Mouse (Mus musculus) myocyte (in vitro differentiated cells): ENCODE data around the gene Gsk3b.

Experiments used
- CEBPB ChIP-seq: IDR thresholded peaks from 2 replicates; pipeline ENCODE4 v1.6.1; 2011; ENCODE audit warnings: mild to moderate bottlenecking, moderate library complexity; ENCODE audit not compliant: poor library complexity, insufficient read depth, severe bottlenecking
- E2F4 ChIP-seq: IDR thresholded peaks from one replicate; pipeline ENCODE4 v1.6.1; 2011; ENCODE audit warnings: mild to moderate bottlenecking, control low read depth, moderate library complexity; ENCODE audit not compliant: insufficient read depth
- MAX ChIP-seq: IDR thresholded peaks from one replicate; pipeline ENCODE4 v1.6.1; 2011; ENCODE audit warnings: low read depth, mild to moderate bottlenecking, control low read depth
- MYOD1 ChIP-seq, 3 experiments: IDR thresholded peaks; one replicate each; pipeline ENCODE4 v1.6.1; 2011; ENCODE audit warnings: control low read depth in 2 of 3, low read depth in 2 of 3, mild to moderate bottlenecking in 2 of 3, moderate library complexity in 1 of 3; ENCODE audit not compliant: insufficient read length in 2 of 3, control insufficient read depth in 1 of 3
- MYOG ChIP-seq, 3 experiments: IDR thresholded peaks; one replicate each; pipeline ENCODE4 v1.6.1; 2011; ENCODE audit warnings: control low read depth in 2 of 3, low read depth in 2 of 3, mild to moderate bottlenecking in 2 of 3; ENCODE audit not compliant: insufficient read length in 2 of 3, control insufficient read depth in 1 of 3, insufficient read depth in 1 of 3
- POLR2A ChIP-seq: IDR thresholded peaks from one replicate; pipeline ENCODE4 v1.6.1; 2011; ENCODE audit warnings: low read depth, mild to moderate bottlenecking, control low read depth, moderate library complexity; ENCODE audit not compliant: insufficient read length
- POLR2AphosphoS2 ChIP-seq: IDR thresholded peaks from one replicate; pipeline ENCODE4 v1.6.1; 2011; ENCODE audit warnings: low read depth, control low read depth; ENCODE audit not compliant: insufficient read length
- REST ChIP-seq: IDR thresholded peaks from one replicate; pipeline ENCODE4 v1.6.1; 2011; ENCODE audit warnings: mild to moderate bottlenecking, control low read depth, moderate library complexity; ENCODE audit not compliant: insufficient read depth, insufficient read length
- SRF ChIP-seq: IDR thresholded peaks from one replicate; pipeline ENCODE4 v1.6.1; 2011; ENCODE audit warnings: low read depth; ENCODE audit not compliant: control insufficient read depth, insufficient read length
- TCF12 ChIP-seq: IDR thresholded peaks from one replicate; pipeline ENCODE4 v1.6.1; 2011; ENCODE audit warnings: mild to moderate bottlenecking, control low read depth; ENCODE audit not compliant: poor library complexity, insufficient read depth, severe bottlenecking
- TCF3 ChIP-seq: IDR thresholded peaks from one replicate; pipeline ENCODE4 v1.6.1; 2011; ENCODE audit warnings: low read depth, control low read depth; ENCODE audit not compliant: insufficient read length
- USF1 ChIP-seq: IDR thresholded peaks from one replicate; pipeline ENCODE4 v1.6.1; 2011; ENCODE audit warnings: low read depth, mild to moderate bottlenecking, control low read depth, moderate library complexity

DNA sequence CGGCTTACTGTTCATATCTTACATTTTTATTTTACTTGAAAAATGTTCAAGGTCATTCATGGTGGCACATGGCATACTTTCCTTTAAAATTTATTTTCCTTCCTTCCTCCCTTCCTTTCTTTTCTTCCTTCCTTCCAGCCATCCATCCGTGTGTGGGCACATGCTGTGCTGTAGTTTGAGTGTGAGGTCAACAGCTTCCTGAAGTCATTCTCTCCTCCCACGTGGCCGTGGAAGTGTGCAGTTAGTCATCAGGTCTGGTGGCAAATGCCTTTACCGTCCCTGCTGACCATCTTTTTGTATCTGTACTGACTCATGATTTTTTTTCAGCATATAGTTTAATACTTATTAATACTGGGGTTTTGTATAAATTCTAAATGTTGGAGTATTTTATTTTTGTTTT lies 21.8 kb downstream of the Gsk3b start:
- TF ChIP-seq E2F4 (no peak), POLR2A (no peak), POLR2AphosphoS2 (no peak), MAX (peak; percentile 79), USF1 (peak; percentile 84), MYOG (IDR thresholded peaks at IDR 0.05; ENCODE audit: control insufficient read depth in 1 of 3, insufficient read depth in 1 of 3, insufficient read length in 2 of 3, low read depth in 2 of 3) (no peak), CEBPB (no peak), TCF12 (no peak), MYOD1 (IDR thresholded peaks at IDR 0.05; ENCODE audit: control insufficient read depth in 1 of 3, insufficient read length in 2 of 3, low read depth in 2 of 3) (no peak), REST (no peak), SRF (no peak), TCF3 (no peak)
